Mouse (Mus musculus) limb, embryonic 10.5 days (tissue): ENCODE data around the gene Myg1. TPM values are rescaled to one million over a fixed set of nuclear protein-coding genes. Genes with fewer than 3 reads are reported as not detected.
A peak's percentile ranks its signal among the peaks of the same experiment; 100 is the strongest.

ENCODE experiments used
- DNase-seq: peaks from one replicate; pipeline ENCODE4 v3.0.0-alpha.2; 2017; ENCODE audit warnings: low spot score
- H3K27ac ChIP-seq: fragments of 300-500 bp; sonication (generic); 2 replicates; pipeline ENCODE4 v1.5.1; 2016; ENCODE audit warnings: mild to moderate bottlenecking
- H3K27me3 ChIP-seq: fragments of 300-500 bp; sonication (generic); 2 replicates; pipeline ENCODE4 v1.6.1; 2016; ENCODE audit warnings: low read depth, mild to moderate bottlenecking; ENCODE audit not compliant: poor library complexity, severe bottlenecking
- H3K36me3 ChIP-seq: fragments of 300-500 bp; sonication (generic); 2 replicates; pipeline ENCODE4 v1.6.1; 2016; ENCODE audit warnings: mild to moderate bottlenecking, moderate library complexity
- H3K4me1 ChIP-seq: fragments of 300-500 bp; sonication (generic); 2 replicates; pipeline ENCODE4 v1.6.1; 2016
- H3K4me3 ChIP-seq: fragments of 300-500 bp; sonication (generic); 2 replicates; pipeline ENCODE4 v1.5.1; 2016; ENCODE audit warnings: mild to moderate bottlenecking, moderate library complexity
- H3K9me3 ChIP-seq: fragments of 300-500 bp; sonication (generic); replicated peaks from 2 replicates; pipeline ENCODE4 v1.6.1; 2016; ENCODE audit warnings: mild to moderate bottlenecking
- WGBS: fragments of 180-500 bp; shearing (Covaris S2); methylation state at CpG from one replicate; pipeline ENCODE4 v1.1.7; 2016; 5-methylcytosine and 5-hydroxymethylcytosine counted together
- polyA plus RNA-seq: library from polyadenylated mRNA; unstranded; fragments of >200 nt; fragmentation: Nextera tagmentation; extraction: Ambion mirVana; gene quantifications from 2 replicates; pipeline ENCODE4 v1.2.1, GENCODE M21; 2016

Myg1 gene
- polyA plus RNA-seq, 1 experiment from 2014 or later, result 135 TPM

DNA sequence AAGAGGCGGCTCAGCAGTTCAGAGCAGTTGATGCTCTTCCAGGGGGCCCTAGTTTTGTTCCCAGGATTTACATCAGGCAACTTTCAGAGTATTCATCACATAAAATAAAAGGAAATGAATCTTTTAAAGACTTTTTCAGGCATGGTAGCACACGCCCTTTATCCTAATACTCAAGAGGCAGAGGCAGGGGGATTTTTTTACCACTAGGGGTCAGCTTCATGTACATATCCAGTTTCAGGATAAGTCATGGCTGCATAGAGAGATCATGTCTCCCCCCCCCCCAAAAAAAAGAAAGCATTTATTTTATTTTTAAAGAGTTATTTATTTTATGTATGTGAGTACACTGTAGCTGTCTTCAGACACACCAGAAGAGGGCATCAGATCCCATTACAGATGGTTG, 22.5 kb downstream of the Myg1 start:
- H3K9me3 ChIP-seq, result no peaks in the 10 kb centered on the region
- H3K27ac ChIP-seq, result no peak overlapping the region
- peaks cover 56% of the 10 kb centered on the region for H3K4me1 ChIP-seq
- peaks cover under 1% of the 10 kb centered on the region; the same call in 1 of the 2 replicates for H3K36me3 ChIP-seq
- no peak for DNase-seq
- WGBS, result 91% methylated on average over 2 of the region's 2 CpGs
- H3K4me3 ChIP-seq, result no peak overlapping the region
- peaks cover 22% of the 10 kb centered on the region for H3K27me3 ChIP-seq

DNA sequence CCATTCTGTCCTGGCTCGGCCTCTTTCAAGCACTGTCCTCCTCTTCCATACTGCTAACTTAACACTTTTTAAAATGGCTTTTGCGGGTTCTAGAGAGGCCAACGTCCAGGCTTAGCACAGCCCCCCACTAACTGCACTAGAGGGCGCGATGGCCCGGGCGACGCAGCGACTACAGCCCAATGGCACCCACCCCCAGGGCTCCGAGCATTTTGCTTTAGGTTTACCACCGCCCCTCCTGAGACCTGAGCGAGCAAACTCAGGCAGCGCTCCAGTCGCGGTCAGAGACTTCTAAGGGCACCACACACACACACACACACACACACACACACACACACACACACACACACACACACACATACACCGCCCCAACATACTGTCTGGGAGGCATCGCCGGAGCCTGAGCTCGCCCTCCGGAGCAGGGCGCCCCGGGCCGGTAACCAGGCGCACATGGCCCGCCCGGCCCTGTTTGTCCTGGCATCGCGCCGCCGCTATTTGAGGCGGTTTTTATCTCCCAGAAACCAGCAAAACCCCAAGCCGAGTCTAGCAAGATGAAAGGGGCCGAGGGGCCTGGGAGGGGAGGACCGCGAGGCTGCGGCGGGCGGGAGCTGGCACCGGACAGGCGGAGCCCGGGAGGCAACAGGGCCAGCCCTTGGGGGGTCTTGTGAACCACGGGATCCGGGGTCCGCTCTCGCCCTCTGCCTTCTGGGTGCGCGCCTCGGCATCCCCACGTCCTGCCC, 23.8 kb downstream of the Myg1 start:
- H3K36me3 ChIP-seq, result no peaks in the 10 kb centered on the region
- no peaks in the 10 kb centered on the region for H3K9me3 ChIP-seq
- H3K4me1 ChIP-seq, result peaks cover 59% of the 10 kb centered on the region
- H3K27ac ChIP-seq, result peak overlapping the region; percentile 98
- peaks cover 34% of the 10 kb centered on the region for H3K27me3 ChIP-seq
- WGBS, result 1% methylated on average over 49 of the region's 49 CpGs
- DNase-seq, result peak; percentile 86
- peak overlapping the region; percentile 65 for H3K4me3 ChIP-seq

DNA sequence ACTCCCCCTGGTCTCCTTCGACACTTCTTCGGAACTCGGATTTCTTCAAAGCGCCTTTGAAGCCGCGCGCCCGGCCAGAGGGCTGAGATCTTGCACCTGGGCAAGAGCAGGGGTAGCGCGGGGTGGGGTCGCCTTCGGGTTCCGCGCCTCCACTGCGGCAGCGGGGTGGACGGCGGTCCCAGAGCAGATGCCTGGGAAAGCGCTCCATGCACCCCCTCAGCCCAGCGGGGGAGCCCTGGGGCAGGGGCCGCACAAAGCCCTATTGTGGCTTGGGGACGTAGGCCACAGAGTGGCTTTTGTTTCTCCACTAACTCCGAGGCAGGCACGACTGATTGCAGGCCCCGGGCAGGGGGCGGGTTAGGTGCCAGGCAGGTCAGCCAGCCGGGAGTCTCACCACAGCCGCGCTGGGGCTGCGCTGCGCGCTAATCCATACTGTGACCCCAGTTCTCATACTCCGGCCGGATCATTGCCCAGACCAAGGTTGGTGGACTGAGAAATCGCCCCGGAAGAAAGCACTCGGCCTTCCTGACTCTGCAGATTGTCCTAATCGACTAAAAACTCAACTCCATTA, 24.4 kb downstream of the Myg1 start:
- peaks cover 59% of the 10 kb centered on the region for H3K4me1 ChIP-seq
- peaks cover 35% of the 10 kb centered on the region for H3K27me3 ChIP-seq
- H3K27ac ChIP-seq, result peak overlapping the region; percentile 98
- H3K4me3 ChIP-seq, result peak overlapping the region; percentile 65
- H3K9me3 ChIP-seq, result no peaks in the 10 kb centered on the region
- DNase-seq, result no peak
- H3K36me3 ChIP-seq, result no peaks in the 10 kb centered on the region
- under 1% methylated on average over 38 of the region's 38 CpGs for WGBS

DNA sequence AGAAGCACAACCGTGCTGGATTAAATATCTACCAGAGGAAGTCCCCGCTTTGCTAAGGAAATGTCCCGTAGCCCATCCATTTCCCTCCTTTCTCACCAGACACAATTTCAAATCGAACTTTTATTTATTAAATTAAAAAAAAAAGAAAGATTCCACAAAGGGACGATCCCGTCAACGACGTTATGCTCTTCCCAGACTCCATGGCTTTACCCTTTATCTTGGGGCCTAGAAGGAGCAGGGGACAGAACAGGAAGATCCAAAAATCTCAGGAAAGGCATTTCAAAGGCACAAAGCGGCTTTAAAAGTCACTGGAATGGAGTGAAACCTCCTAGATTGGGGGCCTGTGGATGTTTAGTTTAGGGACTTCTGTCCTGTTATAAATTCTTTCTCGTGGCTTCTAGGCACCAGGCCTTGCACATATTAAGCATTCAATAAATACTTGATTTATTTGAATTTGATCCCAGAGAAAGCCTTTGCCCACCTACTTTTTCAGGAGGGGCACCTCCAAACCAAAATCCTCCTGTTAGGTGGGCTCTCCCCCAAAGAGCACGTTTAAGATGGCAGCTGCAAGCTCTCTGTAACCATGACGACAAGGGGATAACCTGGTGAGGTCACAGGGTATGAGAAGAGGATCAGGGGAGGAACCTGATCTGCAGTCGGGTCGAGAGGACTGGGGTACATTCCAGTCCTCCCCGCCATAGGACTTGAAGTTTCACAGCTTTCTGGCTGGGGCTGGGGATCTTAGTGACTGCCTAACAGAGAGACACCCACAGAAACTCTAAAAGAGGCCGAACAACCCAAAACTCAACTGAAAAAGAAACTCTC, 25.2 kb downstream of the Myg1 start:
- peak overlapping the region; percentile 65 for H3K4me3 ChIP-seq
- H3K4me1 ChIP-seq, result peaks cover 55% of the 10 kb centered on the region
- no peaks in the 10 kb centered on the region for H3K36me3 ChIP-seq
- H3K9me3 ChIP-seq, result no peaks in the 10 kb centered on the region
- 19% methylated on average over 16 of the region's 16 CpGs for WGBS
- peak; percentile 47 for DNase-seq
- H3K27me3 ChIP-seq, result peaks cover 35% of the 10 kb centered on the region
- H3K27ac ChIP-seq, result peak overlapping the region; percentile 98

DNA sequence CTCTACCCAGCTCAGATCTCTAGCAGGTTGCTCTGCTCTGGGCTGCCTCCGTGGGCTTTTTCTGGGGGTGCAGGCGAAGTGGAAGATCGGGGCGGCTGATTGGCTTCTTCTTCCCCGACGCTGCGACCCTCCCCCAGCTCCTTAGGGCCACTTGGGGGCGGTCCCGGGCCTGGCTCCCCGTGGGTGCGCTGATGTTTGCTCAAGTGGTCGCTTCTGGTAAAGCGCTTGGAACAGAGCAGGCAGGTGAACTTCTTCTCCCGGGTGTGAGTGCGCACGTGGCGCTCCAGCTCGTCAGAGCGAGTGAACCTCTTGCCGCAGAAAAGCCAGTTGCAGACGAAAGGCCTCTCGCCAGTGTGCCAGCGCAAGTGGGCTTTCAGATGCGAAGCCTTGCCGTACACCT, 26.6 kb downstream of the Myg1 start:
- peaks cover 67% of the 10 kb centered on the region for H3K4me1 ChIP-seq
- H3K27ac ChIP-seq, result peak overlapping the region; percentile 80
- H3K27me3 ChIP-seq, result peaks cover 46% of the 10 kb centered on the region
- H3K4me3 ChIP-seq, result peak overlapping the region; percentile 44
- H3K36me3 ChIP-seq, result no peaks in the 10 kb centered on the region
- WGBS, result 1% methylated on average over 25 of the region's 25 CpGs
- peak; percentile 65 for DNase-seq
- H3K9me3 ChIP-seq, result no peaks in the 10 kb centered on the region

DNA sequence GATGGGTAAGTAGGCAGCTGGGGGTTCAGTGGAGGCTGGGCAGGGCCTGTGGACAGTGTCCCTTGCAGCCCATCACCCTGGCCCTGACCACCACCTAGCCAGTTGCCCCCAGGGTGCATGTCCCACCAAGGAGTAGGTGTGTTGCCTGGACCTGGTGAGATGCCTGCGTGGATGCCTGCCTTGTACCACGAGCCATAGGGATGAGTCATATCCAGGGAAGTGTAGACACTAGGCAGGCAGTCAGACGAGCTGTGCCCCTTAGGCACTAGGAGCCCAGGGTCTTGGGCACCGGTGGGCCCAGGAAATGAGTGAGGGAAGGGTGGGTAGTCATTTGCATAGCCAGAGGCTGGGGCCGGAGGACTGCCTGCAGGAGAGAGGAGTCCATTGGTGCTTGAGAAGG, 27.3 kb downstream of the Myg1 start:
- peak; percentile 44 for DNase-seq
- no peaks in the 10 kb centered on the region for H3K36me3 ChIP-seq
- no peaks in the 10 kb centered on the region for H3K9me3 ChIP-seq
- H3K27ac ChIP-seq, result peak overlapping the region; percentile 80
- H3K4me3 ChIP-seq, result peak overlapping the region; percentile 44; the same call in 1 of the 2 replicates
- H3K4me1 ChIP-seq, result peaks cover 67% of the 10 kb centered on the region
- WGBS, result 18% methylated on average over 5 of the region's 5 CpGs
- peaks cover 53% of the 10 kb centered on the region for H3K27me3 ChIP-seq

DNA sequence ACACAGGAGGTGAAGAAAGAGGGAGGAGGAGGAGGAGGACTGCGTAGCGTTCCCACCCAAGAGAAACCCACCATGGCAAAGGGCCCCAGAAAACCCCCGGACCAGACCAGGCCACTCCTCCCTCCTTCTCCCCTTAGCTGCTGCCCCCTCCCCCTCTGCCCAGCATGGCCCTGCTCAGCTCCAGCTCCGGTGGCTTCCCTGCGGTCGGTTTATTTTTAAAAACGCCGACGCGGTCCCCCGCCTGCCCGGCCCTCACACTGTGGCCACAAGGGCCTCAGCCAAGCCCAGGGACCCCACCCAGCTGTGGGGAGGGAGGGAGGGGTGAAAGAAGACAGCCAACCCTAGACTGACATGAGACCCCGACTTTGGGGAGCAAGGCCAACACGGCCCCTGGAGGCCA, 31.1 kb downstream of the Myg1 start:
- Histone ChIP-seq H3K4me3 (peak overlapping the region; percentile 41), H3K9me3 (no peaks in the 10 kb centered on the region), H3K27me3 (peaks cover 58% of the 10 kb centered on the region), H3K27ac (peak overlapping the region; percentile 87), H3K36me3 (no peaks in the 10 kb centered on the region), H3K4me1 (peaks cover 54% of the 10 kb centered on the region)
- whole genome bisulfite sequencing, result 11% methylated on average over 14 of the region's 14 CpGs
- DNase-seq, result peak; percentile 56

DNA sequence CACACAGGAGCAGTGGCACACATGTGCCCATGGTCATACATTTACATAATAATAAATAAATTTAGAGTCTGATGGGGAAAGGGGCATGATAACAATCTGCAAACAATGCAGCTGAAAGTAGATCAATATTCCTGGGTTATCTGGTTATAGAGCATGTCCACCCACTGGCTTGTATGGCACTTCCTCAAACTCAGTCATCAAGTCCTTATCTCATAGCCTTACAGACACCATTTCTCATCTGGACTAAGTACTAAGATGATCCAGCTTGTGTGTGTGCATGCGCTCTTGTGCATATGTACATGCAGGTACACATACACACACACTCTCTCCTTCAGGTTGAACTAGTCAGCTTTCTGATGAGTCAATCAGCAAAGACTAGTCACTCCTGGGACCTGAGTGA, 33.2 kb downstream of the Myg1 start:
- H3K27me3 ChIP-seq, result peaks cover 39% of the 10 kb centered on the region
- H3K4me1 ChIP-seq, result peaks cover 39% of the 10 kb centered on the region
- no peaks in the 10 kb centered on the region for H3K9me3 ChIP-seq
- H3K36me3 ChIP-seq, result no peaks in the 10 kb centered on the region
- WGBS, result 92% methylated on average over 1 of the region's 1 CpGs
- H3K27ac ChIP-seq, result no peak overlapping the region
- no peak overlapping the region for H3K4me3 ChIP-seq
- no peak for DNase-seq

DNA sequence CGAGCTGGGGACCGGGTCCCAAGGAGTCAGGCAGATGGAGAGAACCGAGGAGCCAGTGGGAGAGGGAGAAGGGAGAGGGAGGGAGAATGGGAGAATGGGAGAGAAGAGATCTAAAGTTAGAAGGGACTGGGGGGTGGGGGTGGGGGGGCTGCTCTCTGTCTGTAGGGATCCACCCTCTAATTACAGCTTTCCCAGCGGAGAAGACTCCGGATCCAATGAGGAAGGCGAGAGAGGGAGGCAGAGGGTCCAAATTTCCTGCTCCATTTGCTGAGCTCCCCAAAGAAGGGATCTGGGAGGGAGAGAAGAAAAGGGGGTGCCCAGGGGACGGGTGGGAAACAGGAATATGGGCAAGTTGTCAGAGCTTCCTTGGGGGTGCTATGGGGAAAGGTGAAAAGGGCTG, 34.7 kb downstream of the Myg1 start:
- WGBS, result 7% methylated on average over 7 of the region's 7 CpGs
- Histone ChIP-seq H3K36me3 (no peaks in the 10 kb centered on the region), H3K27me3 (peaks cover 32% of the 10 kb centered on the region), H3K9me3 (no peaks in the 10 kb centered on the region), H3K27ac (peak overlapping the region; percentile 78), H3K4me1 (peaks cover 52% of the 10 kb centered on the region), H3K4me3 (peak overlapping the region; percentile 50)
- no peak for DNase-seq

DNA sequence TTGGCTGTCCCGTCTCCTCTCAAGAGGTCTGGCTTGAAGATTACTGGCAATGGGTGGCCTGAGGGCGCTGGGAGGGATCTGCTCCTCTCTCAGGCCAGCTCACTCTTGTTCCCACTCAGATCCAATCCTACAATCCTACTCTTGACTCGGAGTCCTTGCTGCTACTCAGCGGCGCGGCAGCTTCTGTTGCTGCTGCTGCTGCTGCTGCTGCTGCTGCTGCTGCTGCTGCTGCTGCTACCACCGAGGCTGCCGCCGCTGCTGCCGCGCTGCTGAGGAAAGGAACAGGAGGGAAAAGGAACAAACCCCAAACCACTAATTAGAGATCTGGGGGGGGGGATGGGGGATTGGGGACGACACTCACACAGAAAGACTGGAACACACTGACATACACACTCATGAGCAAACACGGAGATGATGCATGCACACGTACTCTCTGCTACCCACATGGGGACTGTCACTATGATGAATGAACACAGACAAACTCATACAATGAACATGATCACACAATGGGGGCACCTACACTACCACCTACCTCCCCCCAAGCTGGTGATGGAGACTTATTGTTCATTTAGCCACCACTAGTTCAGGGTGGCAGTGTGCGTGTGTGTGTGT, 35.3 kb downstream of the Myg1 start, which contains the start of gene Sp7:
TSS of gene Sp7 (minus strand) at position 450 of the 612 bp plus-strand sequence.
- Histone ChIP-seq H3K27ac (peak within 1 kb of the TSS; percentile 78), H3K4me3 (peak within 1 kb of the TSS; percentile 50), H3K27me3 (peaks cover 32% of the 10 kb centered on the region), H3K36me3 (no peaks in the 10 kb centered on the region), H3K4me1 (peaks cover 57% of the 10 kb centered on the region), H3K9me3 (no peaks in the 10 kb centered on the region)
- peak; percentile 61 for DNase-seq
- WGBS, result 8% methylated on average over 15 of the region's 15 CpGs

DNA sequence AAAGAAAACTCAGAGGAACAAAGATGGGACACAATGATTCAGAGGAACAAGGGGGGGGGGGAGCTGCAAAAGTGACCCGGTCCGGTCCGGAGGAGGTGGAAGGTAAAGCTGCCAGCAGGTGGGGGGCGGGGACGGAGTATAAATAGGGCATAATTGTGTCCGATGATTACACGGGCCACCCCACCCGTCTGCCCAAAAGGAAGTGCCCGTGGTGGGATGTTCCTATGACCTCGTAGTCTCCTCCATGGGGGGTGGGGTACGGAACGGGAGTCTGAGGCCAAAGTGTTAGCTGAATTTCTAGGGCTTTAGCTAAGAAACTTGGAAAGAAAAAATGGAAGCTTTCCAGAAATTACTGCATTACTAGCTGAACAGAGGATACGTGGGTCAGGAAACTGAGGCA, 38.5 kb downstream of the Myg1 start:
- DNase-seq, result no peak
- peaks cover 17% of the 10 kb centered on the region for H3K27me3 ChIP-seq
- peak overlapping the region; percentile 87 for H3K27ac ChIP-seq
- 15% methylated on average over 13 of the region's 13 CpGs for WGBS
- H3K9me3 ChIP-seq, result no peaks in the 10 kb centered on the region
- no peaks in the 10 kb centered on the region for H3K36me3 ChIP-seq
- H3K4me1 ChIP-seq, result peaks cover 51% of the 10 kb centered on the region
- H3K4me3 ChIP-seq, result peak overlapping the region; percentile 17

DNA sequence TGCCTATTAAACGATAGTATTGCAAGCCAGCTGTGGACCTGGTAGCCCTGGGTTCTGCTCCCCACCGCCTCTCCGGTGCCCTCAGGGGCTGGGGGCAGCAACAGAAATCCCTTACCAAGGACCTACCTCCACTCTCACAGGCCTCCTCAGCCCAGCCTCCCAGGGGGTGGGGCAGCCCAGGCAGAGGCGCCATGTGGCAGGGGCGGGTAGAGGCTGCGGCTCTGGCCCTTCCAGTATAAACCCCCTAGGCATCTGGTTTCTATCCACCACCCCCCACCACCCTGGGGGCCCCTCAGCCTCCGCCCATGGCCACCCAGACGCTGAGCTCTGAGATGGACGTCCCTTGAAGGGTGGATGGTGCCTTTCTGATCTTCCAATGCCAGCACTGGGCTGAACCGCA, 39.2 kb downstream of the Myg1 start:
- peaks cover 12% of the 10 kb centered on the region for H3K27me3 ChIP-seq
- H3K4me3 ChIP-seq, result peak overlapping the region; percentile 42
- no peaks in the 10 kb centered on the region for H3K9me3 ChIP-seq
- H3K36me3 ChIP-seq, result no peaks in the 10 kb centered on the region
- H3K4me1 ChIP-seq, result peaks cover 49% of the 10 kb centered on the region
- DNase-seq, result peak; percentile 74
- WGBS, result 1% methylated on average over 10 of the region's 10 CpGs
- peak overlapping the region; percentile 87 for H3K27ac ChIP-seq
